Mouse (Mus musculus) midbrain, embryonic 11.5 days (tissue): ENCODE measurements around the gene Atp8b3. TPM values are rescaled to one million over a fixed set of nuclear protein-coding genes. Genes with fewer than 3 reads are reported as not detected.

ENCODE experiments used
- ATAC-seq: fragments of 200-750 bp; cut with Nextera tagmentation; 2 replicates; pipeline ENCODE4 v1.8.0; 2017; ENCODE audit warnings: moderate TSS enrichment, moderate library complexity; ENCODE audit not compliant: low FRiP score
- DNase-seq: peaks from one replicate; pipeline ENCODE4 v3.0.0; 2015; ENCODE audit warnings: low spot score; ENCODE audit errors: missing footprints
- H3K27ac ChIP-seq: fragments of 300-500 bp; sonication (generic); 2 replicates; pipeline ENCODE4 v1.5.1; 2014; ENCODE audit warnings: low read depth, low read length
- H3K27me3 ChIP-seq: fragments of 300-500 bp; sonication (generic); 2 replicates; pipeline ENCODE4 v1.6.1; 2014; ENCODE audit warnings: mild to moderate bottlenecking, low read length, moderate library complexity, mixed read lengths; ENCODE audit not compliant: control insufficient read depth, insufficient read depth
- H3K36me3 ChIP-seq: fragments of 300-500 bp; sonication (generic); 2 replicates; pipeline ENCODE4 v1.6.1; 2014; ENCODE audit warnings: mild to moderate bottlenecking, low read length, moderate library complexity, mixed read lengths; ENCODE audit not compliant: control insufficient read depth, insufficient read depth
- H3K4me1 ChIP-seq: fragments of 300-500 bp; sonication (generic); 2 replicates; pipeline ENCODE4 v1.6.1; 2014; ENCODE audit warnings: low read length; ENCODE audit not compliant: control insufficient read depth, insufficient read depth
- H3K4me2 ChIP-seq: fragments of 300-500 bp; sonication (generic); 2 replicates; pipeline ENCODE4 v1.6.1; 2014; ENCODE audit warnings: mild to moderate bottlenecking, moderate library complexity
- H3K4me3 ChIP-seq: fragments of 300-500 bp; sonication (generic); 2 replicates; pipeline ENCODE4 v1.5.1; 2014; ENCODE audit warnings: low read depth, low read length
- H3K9ac ChIP-seq: fragments of 300-500 bp; sonication (generic); 2 replicates; pipeline ENCODE4 v1.6.1; 2014; ENCODE audit warnings: low read length
- H3K9me3 ChIP-seq: fragments of 300-500 bp; sonication (generic); 2 replicates; pipeline ENCODE4 v1.6.1; 2016; ENCODE audit warnings: low read length; ENCODE audit not compliant: control insufficient read depth
- WGBS: fragments of 180-500 bp; shearing (Covaris S2); extraction: QIAGEN DNeasy Blood & Tissue Kit; methylation state at CpG from one replicate; pipeline ENCODE4 v1.1.7; 2014; 5-methylcytosine and 5-hydroxymethylcytosine counted together
- polyA plus RNA-seq: library from polyadenylated mRNA; unstranded; fragments of >200 nt; fragmentation: Nextera tagmentation; extraction: Ambion mirVana; gene quantifications from 2 replicates; pipeline ENCODE4 v1.2.1, GENCODE M21; 2014

The Atp8b3 gene
- polyA plus RNA-seq, 1 experiment from 2014 or later = 1.2 TPM

- Histone ChIP-seq H3K27ac (peak overlapping the region; percentile 70), H3K9ac (peak overlapping the region; percentile 74), H3K4me2 (peak overlapping the region; percentile 78), H3K4me3 (peak overlapping the region; percentile 74), H3K4me1 (peaks cover 23% of the 10 kb centered on the region), H3K36me3 (no peaks in the 10 kb centered on the region), H3K9me3 (no peaks in the 10 kb centered on the region), H3K27me3 (no peaks in the 10 kb centered on the region)
- ATAC-seq (peak; percentile 47), DNase-seq (peak; percentile 98)
- under 1% methylated on average over 29 of the region's 29 CpGs for WGBS
These were observed 39.3 kb upstream of the Atp8b3 start for GRCm38 (mm10) chr10:80578131-80578750.

GRCm38 (mm10) chr10:80577195-80578130 is 38.5 kb upstream of the Atp8b3 start, which contains the start of gene Klf16:
TSS of gene Klf16 (minus strand) at chr10:80577321.
- Histone ChIP-seq H3K4me3 (peak within 1 kb of the TSS; percentile 74), H3K27me3 (no peaks in the 10 kb centered on the region), H3K9ac (peak within 1 kb of the TSS; percentile 74), H3K27ac (peak within 1 kb of the TSS; percentile 70), H3K9me3 (no peaks in the 10 kb centered on the region), H3K4me2 (peak within 1 kb of the TSS; percentile 78), H3K36me3 (no peaks in the 10 kb centered on the region), H3K4me1 (peaks cover 23% of the 10 kb centered on the region)
- WGBS = under 1% methylated on average over 76 of the region's 97 CpGs
- ATAC-seq (peak; percentile 82), DNase-seq (peak; percentile 99)

GRCm38 (mm10) chr10:80576351-80577194 is 37.6 kb upstream of the Atp8b3 start:
- DNase-seq (peak; percentile 93), ATAC-seq (peak; percentile 11; the same call in 1 of the 2 replicates)
- Histone ChIP-seq H3K4me1 (peaks cover 23% of the 10 kb centered on the region), H3K36me3 (no peaks in the 10 kb centered on the region), H3K9ac (peak overlapping the region; percentile 74), H3K27me3 (no peaks in the 10 kb centered on the region), H3K4me2 (peak overlapping the region; percentile 78), H3K27ac (peak overlapping the region; percentile 70), H3K9me3 (no peaks in the 10 kb centered on the region), H3K4me3 (peak overlapping the region; percentile 74)
- under 1% methylated on average over 87 of the region's 96 CpGs for WGBS

- Histone ChIP-seq H3K9me3 (no peaks in the 10 kb centered on the region), H3K27ac (no peak overlapping the region), H3K27me3 (no peaks in the 10 kb centered on the region), H3K4me1 (peaks cover 30% of the 10 kb centered on the region), H3K36me3 (no peaks in the 10 kb centered on the region), H3K4me2 (peak overlapping the region; percentile 78), H3K9ac (peak overlapping the region; percentile 74), H3K4me3 (peak overlapping the region; percentile 74)
- 21% methylated on average over 17 of the region's 17 CpGs for WGBS
- ATAC-seq (no peak), DNase-seq (no peak)
These were observed 37.0 kb upstream of the Atp8b3 start for GRCm38 (mm10) chr10:80575925-80576324.

- H3K36me3 ChIP-seq = no peaks in the 10 kb centered on the region
- no peak overlapping the region for H3K4me3 ChIP-seq
- 0 out of 2 replicates have a peak overlapping the region, but pooled peaks have one; percentile 9 for H3K9ac ChIP-seq
- H3K4me1 ChIP-seq = peaks cover 33% of the 10 kb centered on the region
- no peaks in the 10 kb centered on the region for H3K9me3 ChIP-seq
- H3K4me2 ChIP-seq = no peak overlapping the region
- no peaks in the 10 kb centered on the region for H3K27me3 ChIP-seq
- H3K27ac ChIP-seq = no peak overlapping the region
- WGBS = 80% methylated on average over 3 of the region's 3 CpGs
- ATAC-seq (no peak), DNase-seq (no peak)
These were observed 36.0 kb upstream of the Atp8b3 start for GRCm38 (mm10) chr10:80574896-80575295.

- Histone ChIP-seq H3K27me3 (no peaks in the 10 kb centered on the region), H3K27ac (no peak overlapping the region), H3K9ac (peak overlapping the region; percentile 25; the same call in 1 of the 2 replicates), H3K9me3 (no peaks in the 10 kb centered on the region), H3K36me3 (no peaks in the 10 kb centered on the region), H3K4me1 (peaks cover 31% of the 10 kb centered on the region), H3K4me2 (no peak overlapping the region), H3K4me3 (no peak overlapping the region)
- no peak for DNase-seq
- 53% methylated on average over 9 of the region's 9 CpGs for WGBS
- no peak for ATAC-seq
These were observed 35.0 kb upstream of the Atp8b3 start for GRCm38 (mm10) chr10:80573944-80574343.

GRCm38 (mm10) chr10:80572477-80572876 is 33.6 kb upstream of the Atp8b3 start:
- H3K27ac ChIP-seq = no peak overlapping the region
- no peaks in the 10 kb centered on the region for H3K27me3 ChIP-seq
- 0 out of 2 replicates have a peak, but pooled peaks cover 2% of the 10 kb centered on the region for H3K36me3 ChIP-seq
- no peak overlapping the region for H3K9ac ChIP-seq
- H3K4me1 ChIP-seq = peaks cover 25% of the 10 kb centered on the region
- H3K9me3 ChIP-seq = no peaks in the 10 kb centered on the region
- H3K4me3 ChIP-seq = no peak overlapping the region
- ATAC-seq (no peak), DNase-seq (no peak)
- 91% methylated on average over 2 of the region's 2 CpGs for WGBS
- no peak overlapping the region for H3K4me2 ChIP-seq
